Mouse (Mus musculus): Measurements from ENCODE around the gene Nepro. TPM values are rescaled to one million over a fixed set of nuclear protein-coding genes. Genes with fewer than 3 reads are reported as not detected.

Gene Nepro
- polyA plus RNA-seq (2014; fragmentation: Nextera tagmentation; extraction: Ambion mirVana): 11.9 and 12.0 TPM in 2 replicates

DNA sequence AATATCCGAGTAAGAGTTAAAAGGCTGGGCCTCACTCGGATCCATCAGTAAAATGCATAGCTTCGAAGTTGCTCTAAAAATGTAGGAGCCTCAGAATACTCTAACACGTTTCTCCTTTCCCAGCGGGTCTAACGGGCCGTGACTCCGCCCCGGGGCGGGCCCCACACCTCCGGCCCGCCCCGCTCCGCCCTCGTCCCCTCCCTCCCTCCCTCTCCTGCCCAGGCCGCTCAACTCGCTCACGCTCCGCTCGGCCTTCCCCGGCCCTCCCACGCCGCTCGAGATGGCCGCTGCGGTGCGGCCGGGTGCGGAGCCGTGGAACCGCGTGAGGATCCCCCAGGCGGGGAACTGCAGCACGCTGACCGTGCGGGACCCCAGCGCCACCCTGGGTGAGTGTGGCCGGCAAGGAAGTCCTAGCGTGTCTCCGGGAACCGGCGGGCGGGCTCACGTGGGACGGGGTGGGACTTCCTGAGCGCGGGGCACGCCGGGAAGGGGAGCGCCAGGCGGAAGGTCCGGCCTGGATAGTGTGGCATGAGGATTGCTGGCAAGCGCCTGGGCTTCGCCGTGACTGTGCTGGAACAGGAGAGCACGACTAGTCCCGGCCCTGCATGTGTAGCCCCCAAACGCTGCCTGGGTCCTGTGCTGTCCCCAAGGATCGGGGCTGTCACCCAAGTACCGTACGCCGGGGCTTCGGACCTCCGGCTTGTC, at the start of gene Nepro:
TSS of gene Nepro (plus strand) at position 219 of the 705 bp plus-strand sequence.
- WGBS: under 1% methylated on average over 64 of the region's 64 CpGs
- Histone ChIP-seq H3K4me3 (ENCODE audit: low read depth, low read length) (peak within 1 kb of the TSS; percentile 81), H3K27me3 (ENCODE audit: control insufficient read depth, insufficient read depth, low read length) (no peaks in the 10 kb centered on the region), H3K27ac (replicated peaks; ENCODE audit: low read depth, low read length) (peak within 1 kb of the TSS; percentile 73), H3K9ac (ENCODE audit: low read length) (peak within 1 kb of the TSS; percentile 92), H3K36me3 (ENCODE audit: control insufficient read depth, insufficient read depth, low read length) (peaks cover 1% of the 10 kb centered on the region; the same call in 1 of the 2 replicates), H3K4me1 (ENCODE audit: control insufficient read depth, insufficient read depth, low read length) (0 out of 2 replicates have a peak, but pooled peaks cover 4% of the 10 kb centered on the region), H3K9me3 (ENCODE audit: control insufficient read depth, low read length) (no peaks in the 10 kb centered on the region), H3K4me2 (ENCODE audit: low read depth, severe bottlenecking) (peak within 1 kb of the TSS; percentile 78)
- ATAC-seq (ENCODE audit: insufficient number of reproducible peaks, low FRiP score, low TSS enrichment, low read depth) (peak; percentile 95), DNase-seq (ENCODE audit: low spot score) (peak; percentile 94)

- no peak overlapping the region for H3K4me2 ChIP-seq (ENCODE audit: low read depth, severe bottlenecking)
- no peaks in the 10 kb centered on the region for H3K36me3 ChIP-seq (ENCODE audit: control insufficient read depth, insufficient read depth, low read length)
- no peaks in the 10 kb centered on the region for H3K9me3 ChIP-seq (ENCODE audit: control insufficient read depth, low read length)
- no peaks in the 10 kb centered on the region for H3K27me3 ChIP-seq (ENCODE audit: control insufficient read depth, insufficient read depth, low read length)
- H3K4me3 ChIP-seq (ENCODE audit: low read depth, low read length): no peak overlapping the region
- DNase-seq (ENCODE audit: low spot score): no peak
- no peak for ATAC-seq (ENCODE audit: insufficient number of reproducible peaks, low FRiP score, low TSS enrichment, low read depth)
- 94% methylated on average over 2 of the region's 2 CpGs for WGBS
- H3K4me1 ChIP-seq (ENCODE audit: control insufficient read depth, insufficient read depth, low read length): peaks cover 14% of the 10 kb centered on the region
- no peak overlapping the region for H3K9ac ChIP-seq (ENCODE audit: low read length)
- H3K27ac ChIP-seq (replicated peaks; ENCODE audit: low read depth, low read length): no peak overlapping the region
Observed at GRCm38 (mm10) chr16:44676357-44676756, 47.7 kb upstream of the Nepro start.

DNA sequence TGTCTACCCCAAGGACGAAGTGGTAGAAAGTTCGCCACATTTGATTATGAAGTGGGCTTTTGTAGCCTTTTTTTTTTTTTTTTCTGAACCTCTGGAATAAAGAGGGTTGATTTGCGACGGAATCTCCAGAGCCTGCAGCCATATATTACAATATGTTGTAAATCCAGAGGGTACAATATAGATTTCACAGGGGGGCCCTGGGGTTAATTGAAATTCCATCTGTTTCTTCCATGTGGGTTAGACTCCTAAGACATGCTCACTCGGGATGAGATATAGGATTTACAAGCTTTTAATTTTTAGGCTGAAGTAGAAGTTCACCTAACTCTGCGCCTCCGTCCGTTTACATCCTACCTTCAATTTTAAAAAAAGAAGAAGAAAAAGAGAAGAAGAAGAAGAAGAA, 45.0 kb upstream of the Nepro start:
- peak; percentile 74; the same call in 1 of the 2 replicates for ATAC-seq (ENCODE audit: insufficient number of reproducible peaks, low FRiP score, low TSS enrichment, low read depth)
- Histone ChIP-seq H3K4me3 (ENCODE audit: low read depth, low read length) (no peak overlapping the region), H3K4me1 (ENCODE audit: control insufficient read depth, insufficient read depth, low read length) (peaks cover 9% of the 10 kb centered on the region)

DNA sequence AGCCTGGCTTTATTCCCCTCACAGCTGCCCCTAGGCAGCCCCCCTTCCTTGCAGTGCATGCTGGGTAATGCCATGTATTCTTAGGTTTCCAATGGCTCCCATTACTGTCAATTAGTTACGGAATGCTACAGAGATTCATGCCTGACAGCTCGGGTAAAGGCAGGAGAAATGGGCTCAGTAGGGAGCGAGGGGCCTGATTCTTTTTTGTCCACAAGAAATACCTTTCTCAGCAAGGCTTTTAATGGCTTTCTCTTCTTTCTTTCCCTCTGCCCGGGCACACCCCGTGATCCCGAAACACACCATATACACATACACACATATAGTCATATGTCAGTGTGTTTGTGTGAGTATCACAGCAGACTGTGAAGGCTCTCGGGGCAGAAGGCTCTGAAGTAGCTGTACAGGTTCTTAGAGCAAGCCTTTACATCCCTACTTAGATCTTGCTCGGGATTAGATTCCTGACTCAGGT, 44.6 kb upstream of the Nepro start:
- H3K4me3 ChIP-seq (ENCODE audit: low read depth, low read length): no peak overlapping the region
- H3K4me1 ChIP-seq (ENCODE audit: control insufficient read depth, insufficient read depth, low read length): peaks cover 9% of the 10 kb centered on the region
- H3K9me3 ChIP-seq (ENCODE audit: control insufficient read depth, low read length): peaks cover 4% of the 10 kb centered on the region; the same call in 1 of the 2 replicates
- ATAC-seq (ENCODE audit: insufficient number of reproducible peaks, low FRiP score, low TSS enrichment, low read depth) (peak; percentile 49; the same call in 1 of the 2 replicates), DNase-seq (ENCODE audit: low spot score) (peak; percentile 51)
- no peak overlapping the region for H3K9ac ChIP-seq (ENCODE audit: low read length)
- H3K4me2 ChIP-seq (ENCODE audit: low read depth, severe bottlenecking): no peak overlapping the region; the same call in 1 of the 2 replicates
- no peaks in the 10 kb centered on the region for H3K36me3 ChIP-seq (ENCODE audit: control insufficient read depth, insufficient read depth, low read length)
- peak overlapping the region; percentile 15; the same call in 1 of the 2 replicates for H3K27ac ChIP-seq (replicated peaks; ENCODE audit: low read depth, low read length)
- H3K27me3 ChIP-seq (ENCODE audit: control insufficient read depth, insufficient read depth, low read length): no peaks in the 10 kb centered on the region
- 48% methylated on average over 8 of the region's 8 CpGs for WGBS

More for the DNA sequence above, 45.0 kb upstream of the Nepro start:
- no peaks in the 10 kb centered on the region for H3K36me3 ChIP-seq (ENCODE audit: control insufficient read depth, insufficient read depth, low read length)
- H3K9me3 ChIP-seq (ENCODE audit: control insufficient read depth, low read length): peaks cover 4% of the 10 kb centered on the region; the same call in 1 of the 2 replicates
- WGBS: 57% methylated on average over 8 of the region's 8 CpGs
- H3K9ac ChIP-seq (ENCODE audit: low read length): no peak overlapping the region
- no peak overlapping the region; the same call in 1 of the 2 replicates for H3K4me2 ChIP-seq (ENCODE audit: low read depth, severe bottlenecking)
- peak overlapping the region; percentile 15; the same call in 1 of the 2 replicates for H3K27ac ChIP-seq (replicated peaks; ENCODE audit: low read depth, low read length)
- DNase-seq (ENCODE audit: low spot score): no peak
- no peaks in the 10 kb centered on the region for H3K27me3 ChIP-seq (ENCODE audit: control insufficient read depth, insufficient read depth, low read length)

DNA sequence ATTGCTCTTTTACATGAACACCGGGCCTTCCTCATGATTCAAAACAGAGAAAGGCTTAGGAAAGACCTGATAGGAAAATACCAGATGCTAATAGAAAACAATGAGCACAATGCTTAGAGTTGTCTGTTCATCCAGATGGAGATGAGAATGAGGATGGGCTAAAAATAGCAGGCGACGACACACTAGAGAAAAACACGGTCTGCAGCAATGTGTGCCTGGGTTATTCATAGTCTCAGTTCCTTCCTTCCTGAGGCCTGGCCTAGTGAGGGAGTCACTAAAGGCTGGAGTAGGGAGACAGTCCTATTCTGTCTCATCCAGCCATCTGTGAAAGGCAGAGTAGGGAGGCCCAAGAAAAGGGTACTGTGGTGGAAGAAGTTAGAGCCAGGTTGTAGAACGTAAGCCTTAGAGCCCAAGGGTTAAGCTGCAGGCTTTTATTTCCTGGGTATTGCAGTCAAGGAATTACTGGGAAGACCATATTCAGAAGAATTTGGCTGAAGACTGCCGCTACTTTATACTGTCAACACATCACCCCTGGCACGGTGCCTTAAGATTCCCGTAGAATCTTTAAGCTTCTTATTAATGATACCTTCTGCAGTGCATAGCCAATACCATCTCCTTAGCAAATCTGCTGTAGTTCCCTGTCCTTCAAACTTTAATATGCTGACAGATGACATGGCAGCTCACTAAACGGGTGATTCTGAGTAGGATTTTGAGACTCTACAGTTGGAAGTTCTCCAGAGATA, 43.2 kb upstream of the Nepro start:
- Histone ChIP-seq H3K36me3 (ENCODE audit: control insufficient read depth, insufficient read depth, low read length) (no peaks in the 10 kb centered on the region), H3K27ac (replicated peaks; ENCODE audit: low read depth, low read length) (0 out of 2 replicates have a peak overlapping the region, but pooled peaks have one; percentile 15), H3K27me3 (ENCODE audit: control insufficient read depth, insufficient read depth, low read length) (no peaks in the 10 kb centered on the region), H3K9me3 (ENCODE audit: control insufficient read depth, low read length) (peaks cover 4% of the 10 kb centered on the region; the same call in 1 of the 2 replicates), H3K4me1 (ENCODE audit: control insufficient read depth, insufficient read depth, low read length) (peaks cover 9% of the 10 kb centered on the region), H3K4me2 (ENCODE audit: low read depth, severe bottlenecking) (no peak overlapping the region), H3K9ac (ENCODE audit: low read length) (no peak overlapping the region), H3K4me3 (ENCODE audit: low read depth, low read length) (no peak overlapping the region)
- DNase-seq (ENCODE audit: low spot score): no peak
- ATAC-seq (ENCODE audit: insufficient number of reproducible peaks, low FRiP score, low TSS enrichment, low read depth): no peak
- WGBS: 90% methylated on average over 9 of the region's 9 CpGs

GRCm38 (mm10) chr16:44684646-44685045, 39.5 kb upstream of the Nepro start:
- DNase-seq (ENCODE audit: low spot score) (no peak), ATAC-seq (ENCODE audit: insufficient number of reproducible peaks, low FRiP score, low TSS enrichment, low read depth) (no peak)
- no peak overlapping the region for H3K4me3 ChIP-seq (ENCODE audit: low read depth, low read length)
- H3K4me2 ChIP-seq (ENCODE audit: low read depth, severe bottlenecking): no peak overlapping the region
- no peak overlapping the region for H3K27ac ChIP-seq (replicated peaks; ENCODE audit: low read depth, low read length)
- no peaks in the 10 kb centered on the region for H3K36me3 ChIP-seq (ENCODE audit: control insufficient read depth, insufficient read depth, low read length)
- no peak overlapping the region for H3K9ac ChIP-seq (ENCODE audit: low read length)
- H3K27me3 ChIP-seq (ENCODE audit: control insufficient read depth, insufficient read depth, low read length): no peaks in the 10 kb centered on the region
- H3K4me1 ChIP-seq (ENCODE audit: control insufficient read depth, insufficient read depth, low read length): peaks cover 15% of the 10 kb centered on the region
- 90% methylated on average over 7 of the region's 7 CpGs for WGBS
- H3K9me3 ChIP-seq (ENCODE audit: control insufficient read depth, low read length): peaks cover 4% of the 10 kb centered on the region; the same call in 1 of the 2 replicates

GRCm38 (mm10) chr16:44685401-44685800, 38.7 kb upstream of the Nepro start:
- DNase-seq (ENCODE audit: low spot score) (no peak), ATAC-seq (ENCODE audit: insufficient number of reproducible peaks, low FRiP score, low TSS enrichment, low read depth) (no peak)
- Histone ChIP-seq H3K27ac (replicated peaks; ENCODE audit: low read depth, low read length) (no peak overlapping the region), H3K9ac (ENCODE audit: low read length) (no peak overlapping the region), H3K9me3 (ENCODE audit: control insufficient read depth, low read length) (peaks cover 4% of the 10 kb centered on the region; the same call in 1 of the 2 replicates), H3K4me2 (ENCODE audit: low read depth, severe bottlenecking) (no peak overlapping the region), H3K27me3 (ENCODE audit: control insufficient read depth, insufficient read depth, low read length) (no peaks in the 10 kb centered on the region), H3K36me3 (ENCODE audit: control insufficient read depth, insufficient read depth, low read length) (no peaks in the 10 kb centered on the region), H3K4me1 (ENCODE audit: control insufficient read depth, insufficient read depth, low read length) (peaks cover 15% of the 10 kb centered on the region), H3K4me3 (ENCODE audit: low read depth, low read length) (no peak overlapping the region)
- WGBS: 80% methylated on average over 7 of the region's 7 CpGs

All from limb, embryonic 11.5 days (tissue).